Mouse (Mus musculus) heart, adult 2 months (tissue): ENCODE data around the gene Scfd2. TPM values are rescaled to one million over a fixed set of nuclear protein-coding genes. Genes with fewer than 3 reads are reported as not detected.

ENCODE experiments used
- DNase-seq, 2 experiments: peaks; one replicate each; pipeline ENCODE4 v3.0.0; 2021
- H3K27ac ChIP-seq: fragments of 200-600 bp; 2 replicates; pipeline ENCODE4 v1.8.1; 2022
- H3K27me3 ChIP-seq: fragments of 200-500 bp; 2 replicates; pipeline ENCODE4 v1.6.1; 2012; ENCODE audit warnings: mild to moderate bottlenecking, low read length, inconsistent platforms, mixed read lengths; ENCODE audit not compliant: control insufficient read depth, insufficient read depth
- H3K36me3 ChIP-seq: fragments of 200-500 bp; 2 replicates; pipeline ENCODE4 v1.6.1; 2012; ENCODE audit warnings: low read length, inconsistent platforms; ENCODE audit not compliant: control insufficient read depth, insufficient read depth
- H3K4me1 ChIP-seq: fragments of 200-500 bp; 2 replicates; pipeline ENCODE4 v1.6.1; 2011; ENCODE audit warnings: low read length; ENCODE audit not compliant: control insufficient read depth, insufficient read depth
- H3K4me3 ChIP-seq: fragments of 200-600 bp; 2 replicates; pipeline ENCODE4 v1.8.1; 2022
- H3K79me2 ChIP-seq: fragments of 200-500 bp; replicated peaks from 2 replicates; pipeline ENCODE4 v1.6.1; 2012; ENCODE audit warnings: mild to moderate bottlenecking, inconsistent platforms, low read length, moderate library complexity, mixed read lengths; ENCODE audit not compliant: control insufficient read depth, insufficient read depth
- H3K9ac ChIP-seq: fragments of 200-500 bp; 2 replicates; pipeline ENCODE4 v1.6.1; 2012; ENCODE audit warnings: low read depth, mild to moderate bottlenecking, control low read depth, inconsistent platforms, low read length, mixed read lengths
- CTCF ChIP-seq: fragments of 200-600 bp; IDR thresholded peaks from 2 replicates; pipeline ENCODE4 v1.8.1; 2022; ENCODE audit warnings: antibody characterized with exemption, mild to moderate bottlenecking, moderate library complexity
- EP300 ChIP-seq: fragments of 200-500 bp; IDR thresholded peaks from 2 replicates; pipeline ENCODE4 v1.6.1; 2011; ENCODE audit warnings: low read depth, low read length, control low read depth; ENCODE audit not compliant: insufficient read depth
- POLR2A ChIP-seq: fragments of 200-500 bp; IDR thresholded peaks from 2 replicates; pipeline ENCODE4 v1.6.1; 2011; ENCODE audit warnings: mild to moderate bottlenecking, low read depth, low read length, control low read depth; ENCODE audit not compliant: insufficient read depth
- WGBS: fragments of 180-500 bp; shearing (Covaris S2); methylation state at CpG from one replicate; pipeline ENCODE4 v1.1.7; 2018; 5-methylcytosine and 5-hydroxymethylcytosine counted together
- intact Hi-C: fragments of 180-260 bp; cut with DNase I; formaldehyde crosslinking; loops from one replicate; pipeline ENCODE4 v1.15.1; 2025
- polyA plus RNA-seq: library from polyadenylated mRNA; depleted of rRNA; stranded (reverse); fragments of >200 nt; gene quantifications from 2 replicates; pipeline ENCODE4 v1.2.3, GENCODE M21; 2012
- total RNA-seq, 2 experiments: library from RNA; stranded (reverse); gene quantifications; 2 replicates each; pipeline ENCODE4 v1.2.3; 2021

Scfd2 gene
- total and polyA plus RNA-seq, 3 experiments: 9.1 to 13.9 (median 11.9) TPM

GRCm38 (mm10) chr5:74244406-74245019 is 287.0 kb downstream of the Scfd2 start:
- H3K9ac ChIP-seq: no peak overlapping the region
- H3K27me3 ChIP-seq: no peaks in the 10 kb centered on the region
- no peak for DNase-seq
- peaks cover 7% of the 10 kb centered on the region; the same call in 1 of the 2 replicates for H3K4me1 ChIP-seq
- no peak overlapping the region for H3K4me3 ChIP-seq
- H3K27ac ChIP-seq: no peak overlapping the region
- intact Hi-C loops: no loop called here
- TF ChIP-seq EP300: no peak
- TF ChIP-seq POLR2A: no peak
- TF ChIP-seq CTCF: no peak
- H3K36me3 ChIP-seq: 0 out of 2 replicates have a peak, but pooled peaks cover 2% of the 10 kb centered on the region
- 79% methylated on average over 14 of the region's 14 CpGs for WGBS
- no peaks in the 10 kb centered on the region for H3K79me2 ChIP-seq

GRCm38 (mm10) chr5:74242654-74243053 is 288.9 kb downstream of the Scfd2 start:
- WGBS: 69% methylated on average over 3 of the region's 3 CpGs
- no peaks in the 10 kb centered on the region for H3K79me2 ChIP-seq
- H3K36me3 ChIP-seq: 0 out of 2 replicates have a peak, but pooled peaks cover 2% of the 10 kb centered on the region
- no peak overlapping the region for H3K4me3 ChIP-seq
- no peak for DNase-seq
- no peak for TF ChIP-seq CTCF
- no peak for TF ChIP-seq POLR2A
- no peak for TF ChIP-seq EP300
- intact Hi-C loops: no loop called here
- no peak overlapping the region for H3K9ac ChIP-seq
- no peak overlapping the region for H3K27ac ChIP-seq
- H3K4me1 ChIP-seq: peaks cover 7% of the 10 kb centered on the region; the same call in 1 of the 2 replicates
- H3K27me3 ChIP-seq: no peaks in the 10 kb centered on the region

- TF ChIP-seq POLR2A (no peak), CTCF (no peak), EP300 (no peak)
- Histone ChIP-seq H3K4me1 (peaks cover 3% of the 10 kb centered on the region; the same call in 1 of the 2 replicates), H3K79me2 (no peaks in the 10 kb centered on the region), H3K27ac (no peak overlapping the region), H3K4me3 (no peak overlapping the region), H3K36me3 (0 out of 2 replicates have a peak, but pooled peaks cover under 1% of the 10 kb centered on the region), H3K9ac (no peak overlapping the region), H3K27me3 (no peaks in the 10 kb centered on the region)
- intact Hi-C loops: no loop called here
- WGBS: 83% methylated on average over 13 of the region's 13 CpGs
- no peak for DNase-seq
Observed at GRCm38 (mm10) chr5:74240926-74241680, 290.5 kb downstream of the Scfd2 start.

GRCm38 (mm10) chr5:74240298-74240697 is 291.3 kb downstream of the Scfd2 start:
- no peak for DNase-seq
- intact Hi-C loops: no loop called here
- TF ChIP-seq CTCF: no peak
- Histone ChIP-seq H3K4me1 (0 out of 2 replicates have a peak, but pooled peaks cover 2% of the 10 kb centered on the region), H3K36me3 (no peaks in the 10 kb centered on the region), H3K79me2 (no peaks in the 10 kb centered on the region), H3K27me3 (no peaks in the 10 kb centered on the region), H3K27ac (no peak overlapping the region), H3K4me3 (no peak overlapping the region), H3K9ac (no peak overlapping the region)
- 78% methylated on average over 8 of the region's 8 CpGs for WGBS

- intact Hi-C loops: no loop called here
- WGBS: 90% methylated on average over 1 of the region's 1 CpGs
- DNase-seq: no peak
- Histone ChIP-seq H3K27me3 (no peaks in the 10 kb centered on the region), H3K4me3 (no peak overlapping the region), H3K9ac (no peak overlapping the region), H3K27ac (no peak overlapping the region), H3K79me2 (no peaks in the 10 kb centered on the region), H3K4me1 (no peaks in the 10 kb centered on the region), H3K36me3 (no peaks in the 10 kb centered on the region)
- no peak for TF ChIP-seq EP300
- no peak for TF ChIP-seq POLR2A
- no peak for TF ChIP-seq CTCF
Observed at GRCm38 (mm10) chr5:74239369-74239768, 292.2 kb downstream of the Scfd2 start.

- Histone ChIP-seq H3K4me1 (peaks cover 7% of the 10 kb centered on the region), H3K79me2 (no peaks in the 10 kb centered on the region), H3K9ac (no peak overlapping the region), H3K27ac (no peak overlapping the region), H3K27me3 (no peaks in the 10 kb centered on the region), H3K4me3 (no peak overlapping the region), H3K36me3 (no peaks in the 10 kb centered on the region)
- intact Hi-C loops: no loop called here
- WGBS: 84% methylated on average over 7 of the region's 7 CpGs
- TF ChIP-seq POLR2A (no peak), CTCF (no peak), EP300 (no peak)
- DNase-seq: no peak
Observed at GRCm38 (mm10) chr5:74233808-74234207, 297.8 kb downstream of the Scfd2 start.
